Comparison of ENCODE assay signal across 21 mouse cellular contexts in the genomic region with DNA sequence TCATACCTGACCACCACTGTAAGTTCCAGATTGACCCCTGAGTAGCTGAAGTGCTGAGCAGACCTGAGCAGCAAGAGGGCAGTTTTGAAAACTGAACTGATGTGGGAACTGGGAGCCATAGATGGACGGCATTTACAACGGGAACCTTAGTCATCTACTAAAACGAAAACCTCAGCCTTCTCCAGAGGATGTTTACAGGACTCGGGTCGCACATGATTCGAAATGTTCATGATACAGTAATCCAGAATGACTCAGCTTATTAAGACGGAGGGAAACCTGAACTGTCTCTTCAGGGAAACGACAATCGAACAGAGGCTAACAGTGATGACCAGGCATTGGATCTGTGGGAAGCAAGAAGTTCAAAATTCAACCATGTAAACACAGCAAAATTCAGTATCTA. TPM values are rescaled to one million over a fixed set of nuclear protein-coding genes. Genes with fewer than 3 reads are reported as not detected.
A peak's percentile ranks its signal among the peaks of the same experiment; 100 is the strongest.
DNase-seq lines count a peak whose midpoint lies in the region; ATAC-seq and TF ChIP-seq lines count a peak whose summit lies in the region.
"Had no signal": no experiment of that assay in that cellular context is flagged by ENCODE, and none has a peak within 500 bp of the region (broad histone marks: within the 10 kb centered on the region; RNA-seq: fewer than 3 reads in every experiment).

No protein-coding gene starts in this region.

- no peaks in the 10 kb centered on the region for H3K9me3 ChIP-seq in heart, embryonic 10.5 days
- H3K9me3 ChIP-seq in heart, embryonic 12.5 days (replicated peaks), result peaks cover 3% of the 10 kb centered on the region; the same call in 1 of the 2 replicates
- H3K9me3 ChIP-seq: embryonic facial prominence, embryonic 10.5 days; embryonic facial prominence, embryonic 12.5 days; forebrain, embryonic 13.5 days; forebrain, embryonic 15.5 days had no signal

- no peaks in the 10 kb centered on the region for H3K36me3 ChIP-seq in heart, embryonic 10.5 days
- no peaks in the 10 kb centered on the region for H3K36me3 ChIP-seq in heart, embryonic 12.5 days
- H3K36me3 ChIP-seq: embryonic facial prominence, embryonic 10.5 days; embryonic facial prominence, embryonic 12.5 days; forebrain, embryonic 15.5 days had no signal

- peak; percentile 6 for DNase-seq in heart, embryonic 10.5 days (ENCODE audit: low spot score)
- peak; percentile 24 for DNase-seq in Patski (ENCODE audit: low read depth, low spot score)
- DNase-seq in layer of hippocampus, adult 18-20 months (ENCODE audit: low spot score in 2 of 2), result no peak
- DNase-seq in kidney, adult 9 months, result no peak
- DNase-seq: adrenal gland, adult 2 months; adrenal gland, postnatal 10 days; adrenal gland, postnatal 25 days; cerebellum, adult 11 months; cerebellum, adult 18-20 months; cerebellum, adult 8-10 months; cerebellum, adult 9-11 months; cerebellum, postnatal 14 days; cerebellum, postnatal 36 days; forebrain, postnatal 0 days had no signal

- CTCF ChIA-PET in Patski (lab: Charles Lee), result interaction anchor here (1.4 to 1.6 kb wide), 2 partner anchors 8 to 9 kb away, joined by 4 read pairs; no protein-coding TSS in a partner anchor

- POLR2A ChIA-PET in Patski (lab: Charles Lee), result no interaction called here

- in situ Hi-C loops in Patski (cut with MboI; ENCODE audit: low pct_unique_long_range_greater_than_20kb), result no loop called here

- ATAC-seq in heart, embryonic 12.5 days (ENCODE audit: insufficient number of reproducible peaks, low FRiP score), result no peak
- ATAC-seq in Patski, result no peak
- ATAC-seq: forebrain, embryonic 13.5 days; forebrain, embryonic 15.5 days; forebrain, postnatal 0 days had no signal

- no peaks in the 10 kb centered on the region for H3K4me1 ChIP-seq in heart, embryonic 10.5 days
- no peaks in the 10 kb centered on the region for H3K4me1 ChIP-seq in heart, embryonic 12.5 days (replicated peaks)
- H3K4me1 ChIP-seq: embryonic facial prominence, embryonic 12.5 days; forebrain, embryonic 13.5 days; forebrain, embryonic 15.5 days had no signal

- 92% methylated on average over 9 of the region's 9 CpGs for WGBS in heart, embryonic 10.5 days
- 89% methylated on average over 9 of the region's 9 CpGs for WGBS in heart, embryonic 12.5 days

- H3K9ac ChIP-seq in heart, embryonic 12.5 days, result no peak overlapping the region
- H3K9ac ChIP-seq: embryonic facial prominence, embryonic 12.5 days; forebrain, embryonic 13.5 days; forebrain, embryonic 15.5 days; forebrain, postnatal 0 days had no signal

- no peak overlapping the region for H3K4me3 ChIP-seq in heart, embryonic 10.5 days
- no peak overlapping the region for H3K4me3 ChIP-seq in heart, embryonic 12.5 days
- H3K4me3 ChIP-seq: embryonic facial prominence, embryonic 10.5 days; embryonic facial prominence, embryonic 12.5 days; forebrain, embryonic 13.5 days; forebrain, embryonic 15.5 days had no signal

- no peak for TF ChIP-seq CTCF in Patski (IDR thresholded peaks at IDR 0.05)

- H3K27ac ChIP-seq in heart, embryonic 10.5 days, result no peak overlapping the region
- H3K27ac ChIP-seq in heart, embryonic 12.5 days (ENCODE audit: poor library complexity, severe bottlenecking), result no peak overlapping the region
- H3K27ac ChIP-seq: embryonic facial prominence, embryonic 10.5 days; embryonic facial prominence, embryonic 12.5 days; forebrain, embryonic 13.5 days; forebrain, embryonic 15.5 days had no signal

- H3K4me2 ChIP-seq in heart, embryonic 12.5 days, result no peak overlapping the region
- H3K4me2 ChIP-seq: embryonic facial prominence, embryonic 12.5 days; forebrain, embryonic 13.5 days; forebrain, embryonic 15.5 days had no signal

- H3K27me3 ChIP-seq in heart, embryonic 10.5 days (ENCODE audit: insufficient read depth, poor library complexity, severe bottlenecking), result no peaks in the 10 kb centered on the region
- H3K27me3 ChIP-seq in heart, embryonic 12.5 days (replicated peaks), result no peaks in the 10 kb centered on the region
- H3K27me3 ChIP-seq in Patski, result no peaks in the 10 kb centered on the region
- H3K27me3 ChIP-seq: embryonic facial prominence, embryonic 12.5 days; forebrain, embryonic 13.5 days; forebrain, embryonic 15.5 days had no signal

RNA-seq across cellular contexts. Expression of gene Tdrd6, which starts 10.9 kb away (rescaled TPM):
- polyA plus RNA-seq in heart, embryonic 10.5 days (2016; fragmentation: Nextera tagmentation; extraction: Ambion mirVana), result 0.04 TPM in 1 of 2 replicates, not detected in the other
- polyA plus RNA-seq in heart, embryonic 12.5 days (2016; fragmentation: Nextera tagmentation; extraction: Ambion mirVana), result 0.04 TPM in 1 of 2 replicates, not detected in the other
- 0.01 TPM for polyA plus RNA-seq in Patski (2021)
- under 1 TPM; 0.45 to 0.66 TPM for total RNA-seq in layer of hippocampus, adult 18-20 months (2021)
- total RNA-seq: adrenal gland, adult 2 months; adrenal gland, postnatal 10 days; adrenal gland, postnatal 25 days; MEL had no signal
- polyA plus RNA-seq: adrenal gland, adult 2 months; C2C12 had no signal

RNA-seq across cellular contexts. Expression of gene Slc25a27, which starts 47.9 kb away (rescaled TPM):
- polyA plus RNA-seq in heart, embryonic 10.5 days (2016; fragmentation: Nextera tagmentation; extraction: Ambion mirVana), result 12.5 and 19.9 TPM in 2 replicates
- polyA plus RNA-seq in heart, embryonic 12.5 days (2016; fragmentation: Nextera tagmentation; extraction: Ambion mirVana), result 13.5 and 16.1 TPM in 2 replicates
- 5.1 TPM for polyA plus RNA-seq in Patski (2021)
- 10 to 100 TPM; 33.2 to 35.4 TPM for total RNA-seq in layer of hippocampus, adult 18-20 months (2021)
- total RNA-seq: MEL had no signal

RNA-seq across cellular contexts. Expression of gene Cyp39a1, which starts 48.1 kb away (rescaled TPM):
- 14.7 and 20.2 TPM in 2 replicates for polyA plus RNA-seq in heart, embryonic 10.5 days (2016; fragmentation: Nextera tagmentation; extraction: Ambion mirVana)
- polyA plus RNA-seq in heart, embryonic 12.5 days (2016; fragmentation: Nextera tagmentation; extraction: Ambion mirVana), result 34.7 and 35.5 TPM in 2 replicates
- 12.3 TPM for polyA plus RNA-seq in Patski (2021)
- total RNA-seq in layer of hippocampus, adult 18-20 months (2021), result 1 to 10 TPM in 1 of 2 experiments, under 1 TPM in 1; 0.77 to 1.0 TPM
- total RNA-seq: MEL had no signal

RNA-seq across cellular contexts. Expression of gene Pla2g7, which starts 51.3 kb away (rescaled TPM):
- polyA plus RNA-seq in heart, embryonic 10.5 days (2016; fragmentation: Nextera tagmentation; extraction: Ambion mirVana), result 12.0 and 12.5 TPM in 2 replicates
- polyA plus RNA-seq in heart, embryonic 12.5 days (2016; fragmentation: Nextera tagmentation; extraction: Ambion mirVana), result 12.4 and 13.1 TPM in 2 replicates
- 9.0 TPM for polyA plus RNA-seq in Patski (2021)
- 100 to 1,000 TPM in 1 of 2 experiments, 10 to 100 TPM in 1; 99.2 to 113 TPM for total RNA-seq in layer of hippocampus, adult 18-20 months (2021)
- total RNA-seq: MEL had no signal

Comparison
In these comparisons a context has a peak if more than half of its experiments do, and no peak if none do; other contexts are left out.
1. DNase-seq: peak in heart, embryonic 10.5 days (single experiment) and Patski (single experiment); none in layer of hippocampus, adult 18-20 months (0 of 2) and kidney, adult 9 months (single experiment).